Mouse (Mus musculus) left cerebral cortex, postnatal 4 days (tissue): ENCODE results near the gene Gmfg. TPM values are rescaled to one million over a fixed set of nuclear protein-coding genes. Genes with fewer than 3 reads are reported as not detected.

Experiments
- DNase-seq: peaks from one replicate; pipeline ENCODE4 v3.0.0-alpha.2; 2022
- intact Hi-C: fragments of 180-260 bp; cut with DNase I; formaldehyde crosslinking; loops from one replicate; pipeline ENCODE4 v1.15.1; 2025
- total RNA-seq, 2 experiments: library from RNA; stranded (reverse); gene quantifications; 2 replicates each; pipeline ENCODE4 v1.2.3; 2021

Gmfg gene
- total RNA-seq, 2 experiments from 2014 or later, result 2.5 to 3.3 TPM

GRCm38 (mm10) chr7:28476191-28476590 lies 38.9 kb downstream of the Gmfg start:
- intact Hi-C loops, result no loop called here
- no peak for DNase-seq

- DNase-seq, result no peak
- intact Hi-C loops, result no loop called here
These were observed 40.1 kb downstream of the Gmfg start for GRCm38 (mm10) chr7:28477363-28477762.

GRCm38 (mm10) chr7:28478854-28479253 lies 41.6 kb downstream of the Gmfg start:
- DNase-seq, result no peak
- intact Hi-C loops, result no loop called here

- DNase-seq, result no peak
These were observed 45.6 kb downstream of the Gmfg start for GRCm38 (mm10) chr7:28482854-28483253.

GRCm38 (mm10) chr7:28484192-28484591 lies 46.9 kb downstream of the Gmfg start:
- no peak for DNase-seq
- intact Hi-C loops, result no loop called here

More at GRCm38 (mm10) chr7:28482854-28483253, 45.6 kb downstream of the Gmfg start:
- intact Hi-C loops, result no loop called here

GRCm38 (mm10) chr7:28488030-28488491 lies 50.8 kb downstream of the Gmfg start:
- DNase-seq, result peak; percentile 10
- intact Hi-C loops, result no loop called here

- DNase-seq, result peak; percentile 72
- intact Hi-C loops, result no loop called here
These were observed 53.2 kb downstream of the Gmfg start for GRCm38 (mm10) chr7:28490410-28490809.

GRCm38 (mm10) chr7:28490903-28491302 lies 53.7 kb downstream of the Gmfg start:
- DNase-seq, result no peak

GRCm38 (mm10) chr7:28492310-28492709 lies 55.1 kb downstream of the Gmfg start:
- DNase-seq, result no peak
- intact Hi-C loops, result no loop called here

More at GRCm38 (mm10) chr7:28490903-28491302, 53.7 kb downstream of the Gmfg start:
- intact Hi-C loops, result no loop called here

GRCm38 (mm10) chr7:28495426-28495825 lies 58.2 kb downstream of the Gmfg start:
- intact Hi-C loops, result no loop called here
- DNase-seq, result no peak

Other genes with a start within 250 kb of the Gmfg start
- gene Eid2, start 169.6 kb upstream of the Gmfg start, total RNA-seq, result 10 to 100 TPM; 73.3 to 78.0 TPM
- gene Eid2b, start 159.7 kb upstream of the Gmfg start, total RNA-seq, result 10 to 100 TPM; 44.2 to 46.9 TPM
- gene Selenov, start 146.3 kb upstream of the Gmfg start, total RNA-seq, result 1 to 10 TPM; 1.1 to 1.3 TPM
- 1 to 10 TPM; 6.9 to 8.1 TPM for gene Dll3, start 135.2 kb upstream of the Gmfg start, total RNA-seq
- gene Timm50, start 125.4 kb upstream of the Gmfg start, total RNA-seq, result 10 to 100 TPM; 59.7 to 66.7 TPM
- gene Supt5, start 98.7 kb upstream of the Gmfg start, total RNA-seq, result 100 to 1,000 TPM; 111 TPM
- 100 to 1,000 TPM; 913 to 959 TPM for gene Rps16, start 86.8 kb upstream of the Gmfg start, total RNA-seq
- 10 to 100 TPM; 25.0 to 33.3 TPM for gene Plekhg2, start 64.8 kb upstream of the Gmfg start, total RNA-seq
- gene Zfp36, start 57.2 kb upstream of the Gmfg start, total RNA-seq, result 1 to 10 TPM; 1.9 to 2.3 TPM
- 10 to 100 TPM; 18.6 to 19.7 TPM for gene Med29, start 44.7 kb upstream of the Gmfg start, total RNA-seq
- gene Paf1, start 44.5 kb upstream of the Gmfg start, total RNA-seq, result 10 to 100 TPM; 77.7 to 86.8 TPM
- gene Lrfn1, start 14.5 kb downstream of the Gmfg start, total RNA-seq, result 100 to 1,000 TPM; 125 TPM
- not detected for gene Ifnl2, start 73.0 kb downstream of the Gmfg start, total RNA-seq
- not detected for gene Ifnl3, start 85.4 kb downstream of the Gmfg start, total RNA-seq
- gene Sycn, start 103.4 kb downstream of the Gmfg start, total RNA-seq, result not detected
- gene Nccrp1, start 109.8 kb downstream of the Gmfg start, total RNA-seq, result not detected
- gene Samd4b, start 160.7 kb downstream of the Gmfg start, total RNA-seq, result 10 to 100 TPM; 67.9 to 70.0 TPM
- 10 to 100 TPM; 11.6 to 11.9 TPM for gene Pak4, start 160.7 kb downstream of the Gmfg start, total RNA-seq
- under 1 TPM; 0.18 to 0.89 TPM for gene Acp7, start 193.9 kb downstream of the Gmfg start, total RNA-seq